Mouse (Mus musculus) G1E (cell line): ENCODE results near the gene Ppp1r12b.

Experiments used
- CTCF ChIP-seq: IDR thresholded peaks from 2 replicates; pipeline ENCODE4 v1.5.1; 2012; ENCODE audit warnings: low read depth, low read length, inconsistent platforms, mixed read lengths
- GATA1 ChIP-seq: IDR thresholded peaks from 2 replicates; pipeline ENCODE4 v1.6.1; 2012; ENCODE audit warnings: borderline replicate concordance, low read length, inconsistent platforms, mixed read lengths
- TAL1 ChIP-seq: conservative IDR thresholded peaks from 2 replicates; pipeline ENCODE4 v1.6.1; 2012; ENCODE audit warnings: low read depth, low read length, inconsistent platforms, mixed read lengths

- TF ChIP-seq CTCF (no peak), TAL1 (no peak), GATA1 (no peak)
Observed at GRCm38 (mm10) chr1:134777936-134778548, 177.7 kb downstream of the Ppp1r12b start.
